Mouse (Mus musculus) intestine, embryonic 16.5 days (tissue): ENCODE data around the gene Pigt. TPM values are rescaled to one million over a fixed set of nuclear protein-coding genes. Genes with fewer than 3 reads are reported as not detected.

Experiments
- ATAC-seq: fragments of 200-750 bp; cut with Nextera tagmentation; 2 replicates; pipeline ENCODE4 v1.8.0; 2017; ENCODE audit warnings: moderate TSS enrichment, moderate library complexity
- H3K27ac ChIP-seq: fragments of 300-500 bp; sonication (generic); 2 replicates; pipeline ENCODE4 v1.5.1; 2014; ENCODE audit warnings: mild to moderate bottlenecking, low read length
- H3K27me3 ChIP-seq: fragments of 300-500 bp; sonication (generic); replicated peaks from 2 replicates; pipeline ENCODE4 v1.6.1; 2014; ENCODE audit warnings: low read length, control low read depth, mixed read lengths; ENCODE audit not compliant: control insufficient read depth, insufficient read depth
- H3K36me3 ChIP-seq: fragments of 300-500 bp; sonication (generic); 2 replicates; pipeline ENCODE4 v1.6.1; 2014; ENCODE audit warnings: low read length, control low read depth; ENCODE audit not compliant: control insufficient read depth, insufficient read depth
- H3K4me1 ChIP-seq: fragments of 300-500 bp; sonication (generic); 2 replicates; pipeline ENCODE4 v1.6.1; 2014; ENCODE audit warnings: low read length, control low read depth, mixed read lengths; ENCODE audit not compliant: control insufficient read depth, insufficient read depth
- H3K4me2 ChIP-seq: fragments of 300-500 bp; sonication (generic); 2 replicates; pipeline ENCODE4 v1.6.1; 2014; ENCODE audit warnings: low read depth, low read length, control low read depth
- H3K4me3 ChIP-seq: fragments of 300-500 bp; sonication (generic); 2 replicates; pipeline ENCODE4 v1.5.1; 2014; ENCODE audit warnings: mild to moderate bottlenecking, low read length
- H3K9ac ChIP-seq: fragments of 300-500 bp; sonication (generic); 2 replicates; pipeline ENCODE4 v1.6.1; 2014; ENCODE audit warnings: low read depth, low read length
- H3K9me3 ChIP-seq: fragments of 300-500 bp; sonication (generic); 2 replicates; pipeline ENCODE4 v1.6.1; 2016; ENCODE audit warnings: low read length, control low read depth; ENCODE audit not compliant: control insufficient read depth
- WGBS: fragments of 180-500 bp; shearing (Covaris S2); extraction: QIAGEN DNeasy Blood & Tissue Kit; methylation state at CpG from one replicate; pipeline ENCODE4 v1.1.7; 2014; 5-methylcytosine and 5-hydroxymethylcytosine counted together
- polyA plus RNA-seq: library from polyadenylated mRNA; unstranded; fragments of >200 nt; fragmentation: Nextera tagmentation; extraction: Ambion mirVana; gene quantifications from 2 replicates; pipeline ENCODE4 v1.2.1, GENCODE M21; 2015

Gene Pigt
- polyA plus RNA-seq, 1 experiment from 2014 or later: 59.1 TPM

GRCm38 (mm10) chr2:164473624-164474023, 23.7 kb upstream of the Pigt start, which contains the start of gene Trp53tg5:
Trp53tg5 (minus strand) TSS chr2:164473724.
- Histone ChIP-seq H3K9ac (no peak within 1 kb of the TSS), H3K4me1 (no peaks in the 10 kb centered on the region), H3K4me3 (no peak within 1 kb of the TSS), H3K36me3 (no peaks in the 10 kb centered on the region), H3K4me2 (no peak within 1 kb of the TSS), H3K27me3 (no peaks in the 10 kb centered on the region), H3K27ac (no peak within 1 kb of the TSS), H3K9me3 (no peaks in the 10 kb centered on the region)
- whole genome bisulfite sequencing: 84% methylated on average over 6 of the region's 6 CpGs
- no peak for ATAC-seq

- WGBS: 4% methylated on average over 26 of the region's 26 CpGs
- no peaks in the 10 kb centered on the region for H3K36me3 ChIP-seq
- ATAC-seq: peak; percentile 70
- peak within 1 kb of the TSS; percentile 99 for H3K4me2 ChIP-seq
- H3K9me3 ChIP-seq: no peaks in the 10 kb centered on the region
- H3K4me1 ChIP-seq: peaks cover 11% of the 10 kb centered on the region
- no peaks in the 10 kb centered on the region for H3K27me3 ChIP-seq
- H3K27ac ChIP-seq: peak within 1 kb of the TSS; percentile 6; the same call in 1 of the 2 replicates
- peak within 1 kb of the TSS; percentile 88 for H3K4me3 ChIP-seq
- peak within 1 kb of the TSS; percentile 83 for H3K9ac ChIP-seq
Observed at GRCm38 (mm10) chr2:164485681-164486257, 11.6 kb upstream of the Pigt start, which contains the start of gene Dbndd2. Dbndd2 (plus strand) TSS chr2:164486106.

- WGBS: under 1% methylated on average over 67 of the region's 90 CpGs
- Histone ChIP-seq H3K9me3 (no peaks in the 10 kb centered on the region), H3K27me3 (no peaks in the 10 kb centered on the region), H3K36me3 (no peaks in the 10 kb centered on the region), H3K4me3 (peak overlapping the region; percentile 88), H3K4me2 (peak overlapping the region; percentile 99), H3K4me1 (peaks cover 11% of the 10 kb centered on the region), H3K27ac (peak overlapping the region; percentile 6; the same call in 1 of the 2 replicates), H3K9ac (peak overlapping the region; percentile 83)
- peak; percentile 84 for ATAC-seq
Observed at GRCm38 (mm10) chr2:164486258-164487114, 10.8 kb upstream of the Pigt start.

- Histone ChIP-seq H3K4me2 (peak overlapping the region; percentile 99), H3K4me3 (peak overlapping the region; percentile 88), H3K4me1 (peaks cover 11% of the 10 kb centered on the region), H3K9me3 (no peaks in the 10 kb centered on the region), H3K27me3 (no peaks in the 10 kb centered on the region), H3K27ac (no peak overlapping the region), H3K9ac (peak overlapping the region; percentile 83), H3K36me3 (no peaks in the 10 kb centered on the region)
- ATAC-seq: peak; percentile 34
- WGBS: 8% methylated on average over 11 of the region's 11 CpGs
Observed at GRCm38 (mm10) chr2:164487115-164487527, 10.2 kb upstream of the Pigt start.

- no peak for ATAC-seq
- H3K9me3 ChIP-seq: no peaks in the 10 kb centered on the region
Observed at GRCm38 (mm10) chr2:164487812-164488211, 9.5 kb upstream of the Pigt start.

GRCm38 (mm10) chr2:164494126-164494525, 3.2 kb upstream of the Pigt start:
- H3K4me1 ChIP-seq: peaks cover 5% of the 10 kb centered on the region
- no peaks in the 10 kb centered on the region for H3K27me3 ChIP-seq
- H3K9ac ChIP-seq: no peak overlapping the region
- WGBS: 47% methylated on average over 2 of the region's 2 CpGs
- no peaks in the 10 kb centered on the region for H3K36me3 ChIP-seq
- H3K27ac ChIP-seq: no peak overlapping the region
- no peak overlapping the region for H3K4me3 ChIP-seq
- H3K4me2 ChIP-seq: no peak overlapping the region
- ATAC-seq: no peak
- no peaks in the 10 kb centered on the region for H3K9me3 ChIP-seq

More at GRCm38 (mm10) chr2:164487812-164488211, 9.5 kb upstream of the Pigt start:
- Histone ChIP-seq H3K27me3 (no peaks in the 10 kb centered on the region), H3K27ac (no peak overlapping the region), H3K36me3 (no peaks in the 10 kb centered on the region), H3K4me1 (peaks cover 11% of the 10 kb centered on the region), H3K4me3 (no peak overlapping the region), H3K4me2 (no peak overlapping the region; the same call in 1 of the 2 replicates), H3K9ac (no peak overlapping the region)
- 73% methylated on average over 9 of the region's 9 CpGs for WGBS

- 59% methylated on average over 1 of the region's 1 CpGs for WGBS
- no peak overlapping the region; the same call in 1 of the 2 replicates for H3K4me2 ChIP-seq
- no peak overlapping the region for H3K4me3 ChIP-seq
- H3K4me1 ChIP-seq: peaks cover 5% of the 10 kb centered on the region
- ATAC-seq: no peak
- no peaks in the 10 kb centered on the region for H3K27me3 ChIP-seq
- no peaks in the 10 kb centered on the region for H3K9me3 ChIP-seq
- H3K36me3 ChIP-seq: peaks cover 7% of the 10 kb centered on the region
- H3K27ac ChIP-seq: no peak overlapping the region
- H3K9ac ChIP-seq: no peak overlapping the region
Observed at GRCm38 (mm10) chr2:164496331-164496730, 989 bp upstream of the Pigt start.

GRCm38 (mm10) chr2:164497691-164498268, 460 bp downstream of the Pigt start:
- 6% methylated on average over 21 of the region's 21 CpGs for WGBS
- ATAC-seq: peak; percentile 59
- Histone ChIP-seq H3K4me1 (peaks cover 5% of the 10 kb centered on the region), H3K4me3 (peak overlapping the region; percentile 94), H3K9me3 (no peaks in the 10 kb centered on the region), H3K9ac (peak overlapping the region; percentile 87), H3K4me2 (peak overlapping the region; percentile 95), H3K27me3 (no peaks in the 10 kb centered on the region), H3K27ac (peak overlapping the region; percentile 45), H3K36me3 (peaks cover 12% of the 10 kb centered on the region)

GRCm38 (mm10) chr2:164499317-164499716, 2.0 kb downstream of the Pigt start:
- no peak for ATAC-seq

More at GRCm38 (mm10) chr2:164499317-164499716, 2.0 kb downstream of the Pigt start:
- Histone ChIP-seq H3K4me1 (peaks cover 5% of the 10 kb centered on the region), H3K9me3 (0 out of 2 replicates have a peak, but pooled peaks cover 1% of the 10 kb centered on the region), H3K4me3 (no peak overlapping the region), H3K27me3 (no peaks in the 10 kb centered on the region), H3K4me2 (no peak overlapping the region), H3K36me3 (peaks cover 23% of the 10 kb centered on the region), H3K27ac (no peak overlapping the region), H3K9ac (no peak overlapping the region)
- WGBS: 75% methylated on average over 5 of the region's 5 CpGs
